Mouse (Mus musculus) liver (tissue): Measurements from ENCODE around the gene Lypd6.

Experiments
- DNase-seq: peaks from one replicate; pipeline ENCODE4 v3.0.0-alpha.2; 2020; ENCODE audit warnings: mixed read lengths

Gene Lypd6

DNA sequence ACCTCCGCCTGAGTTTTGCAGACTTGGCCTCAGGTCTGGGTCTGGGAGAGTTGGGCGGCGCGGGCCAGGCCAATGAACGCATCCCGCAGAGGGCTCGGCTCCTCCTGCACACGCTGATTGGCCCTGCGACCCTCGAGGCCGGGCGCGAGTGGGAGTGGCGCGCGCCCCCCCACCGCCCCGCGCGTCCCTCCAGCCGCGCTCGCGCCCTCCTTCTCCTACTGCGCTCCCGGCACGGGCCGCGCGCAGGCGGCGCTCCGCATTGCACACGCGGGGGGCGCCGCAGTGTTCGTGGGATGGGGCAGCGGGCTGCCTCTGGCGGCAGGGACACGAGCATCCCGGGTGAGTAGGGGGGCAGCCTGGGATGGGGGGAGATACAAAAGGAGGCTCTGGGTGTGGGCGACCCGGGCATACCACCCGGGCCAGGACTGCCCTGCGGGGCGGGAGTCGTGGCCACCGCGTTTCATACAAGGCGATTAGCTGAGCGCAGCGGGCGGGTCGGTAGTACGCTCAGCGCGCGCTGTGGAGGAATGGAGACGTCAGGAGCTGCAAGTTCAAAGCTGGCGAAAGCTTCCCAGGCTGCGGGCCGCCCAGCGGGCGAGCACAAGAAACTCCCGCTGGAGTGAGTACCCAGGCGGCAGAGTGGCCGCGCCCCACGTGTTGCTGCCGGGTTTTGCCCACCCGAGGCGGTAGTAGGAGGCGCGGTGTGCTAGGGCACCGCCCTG, at the start of gene Lypd6:
Lypd6 (plus strand) TSS at position 184 of the 722 bp plus-strand sequence.
- DNase-seq = peak; percentile 62

DNA sequence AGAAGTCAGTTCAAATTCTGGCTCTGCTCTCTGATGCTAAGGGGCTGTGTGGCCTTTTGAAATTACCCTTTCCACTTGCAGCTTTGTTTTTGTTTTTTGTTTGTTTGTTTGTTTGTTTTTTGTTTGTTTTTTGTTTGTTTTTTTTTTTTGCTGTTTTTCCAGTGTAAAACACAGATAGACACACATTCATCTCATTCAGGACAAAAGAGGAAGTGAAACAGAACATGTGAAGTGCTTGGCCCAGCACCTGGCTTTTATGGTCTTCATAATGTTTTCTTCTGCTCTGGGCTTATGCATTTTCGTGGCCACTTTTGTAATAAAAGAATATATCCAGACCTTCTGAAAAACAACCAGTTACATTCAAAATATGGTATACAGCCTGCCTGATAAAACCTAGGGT, 46.8 kb upstream of the Lypd6 start:
- DNase-seq = no peak

DNA sequence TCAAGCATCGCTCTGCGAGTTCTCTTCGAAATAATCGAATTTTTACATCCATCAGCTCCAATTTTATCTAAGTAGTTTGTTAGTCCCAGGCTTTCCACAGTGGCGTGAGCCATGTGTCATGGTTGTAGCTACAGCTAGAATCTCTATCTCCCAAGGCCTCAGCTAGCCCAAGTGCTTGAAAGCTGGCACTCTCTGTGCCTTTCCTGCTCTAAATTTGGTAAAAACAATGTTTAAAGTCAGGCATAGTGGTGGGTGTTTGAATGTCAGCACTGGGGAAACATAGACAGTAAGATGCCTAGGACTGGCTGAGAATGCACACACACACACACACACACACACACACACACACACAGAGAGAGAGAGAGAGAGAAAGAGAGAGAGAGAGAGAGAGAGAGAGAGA, 40.7 kb upstream of the Lypd6 start:
- no peak for DNase-seq

DNA sequence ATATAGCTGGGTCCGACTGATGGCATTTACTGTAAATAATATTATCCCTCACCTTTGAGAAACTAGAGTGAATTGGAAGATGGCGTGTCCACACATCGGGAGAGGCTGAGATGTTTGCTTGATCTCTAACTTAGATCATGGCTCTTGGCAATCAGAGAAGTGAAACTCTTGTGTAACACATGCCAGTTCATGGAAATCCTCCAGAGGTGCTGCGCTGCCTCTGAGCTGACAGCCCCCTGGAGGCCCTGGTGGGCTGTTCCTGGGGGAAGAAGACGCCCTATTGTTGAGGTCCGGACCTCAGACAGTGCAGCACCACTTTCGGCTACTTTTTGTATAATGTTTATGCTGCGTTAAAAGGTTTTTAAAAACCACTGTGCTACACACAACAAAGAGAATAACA, 37.3 kb upstream of the Lypd6 start:
- no peak for DNase-seq

DNA sequence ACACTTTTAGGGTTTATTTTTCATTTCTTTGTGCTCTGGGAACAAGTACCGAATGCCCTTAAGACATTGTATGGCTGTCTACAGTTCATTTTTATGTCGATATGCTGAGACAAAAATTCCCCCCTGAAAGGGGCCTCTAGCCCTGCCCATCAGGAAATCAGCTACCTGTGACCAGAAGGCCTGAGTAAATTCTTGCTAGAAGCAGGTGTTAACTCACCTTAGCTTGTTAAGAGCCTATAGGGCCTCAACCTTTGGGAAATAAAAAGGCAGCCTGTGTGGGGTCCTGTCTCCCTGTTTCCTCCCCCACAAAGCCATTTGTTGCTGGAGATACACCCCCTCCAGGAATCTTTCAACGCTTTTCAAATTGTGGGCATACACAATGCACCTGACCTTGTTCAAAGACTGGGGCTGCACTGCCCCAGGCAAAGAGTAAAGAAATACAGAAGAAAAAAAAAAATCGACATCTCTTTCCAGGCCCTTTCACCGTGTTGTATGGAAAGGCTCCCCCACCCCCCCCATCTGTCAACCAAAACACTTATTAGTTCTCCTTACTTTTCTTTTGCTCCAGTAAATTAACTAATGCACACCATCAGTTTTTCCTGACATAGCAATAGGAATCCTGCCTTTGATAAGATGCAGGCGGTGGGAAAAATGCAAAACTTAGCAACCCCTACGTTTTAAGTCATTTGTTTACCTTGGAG, 21.9 kb upstream of the Lypd6 start:
- DNase-seq = no peak

DNA sequence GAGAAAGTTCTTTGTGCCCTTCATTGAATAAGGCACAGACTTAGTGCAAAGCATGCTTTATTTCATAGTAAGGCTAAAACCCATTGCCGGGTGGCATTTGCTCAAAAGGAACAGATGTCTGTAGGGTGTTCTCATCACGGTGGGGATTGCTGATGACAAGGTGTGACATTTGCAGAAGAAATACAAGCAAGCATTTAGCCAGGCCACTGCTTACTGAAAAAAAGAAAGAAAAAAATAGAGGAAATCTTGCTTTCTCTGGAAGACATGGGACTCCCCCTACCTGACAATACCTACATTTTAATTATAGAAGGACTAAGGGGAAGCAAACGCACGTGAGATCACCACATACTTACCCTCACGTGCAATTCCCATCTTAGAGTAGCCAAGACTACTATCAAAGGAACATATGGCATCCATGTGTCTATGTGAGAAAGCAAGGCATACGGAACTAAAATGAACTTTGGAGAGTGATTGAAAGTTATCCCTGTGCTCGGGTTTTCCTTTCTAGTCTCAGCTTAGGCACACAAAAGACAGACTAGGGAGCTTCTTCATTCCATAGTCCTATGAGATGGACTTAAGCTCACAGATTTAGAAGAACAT, 21.3 kb upstream of the Lypd6 start:
- DNase-seq = no peak

DNA sequence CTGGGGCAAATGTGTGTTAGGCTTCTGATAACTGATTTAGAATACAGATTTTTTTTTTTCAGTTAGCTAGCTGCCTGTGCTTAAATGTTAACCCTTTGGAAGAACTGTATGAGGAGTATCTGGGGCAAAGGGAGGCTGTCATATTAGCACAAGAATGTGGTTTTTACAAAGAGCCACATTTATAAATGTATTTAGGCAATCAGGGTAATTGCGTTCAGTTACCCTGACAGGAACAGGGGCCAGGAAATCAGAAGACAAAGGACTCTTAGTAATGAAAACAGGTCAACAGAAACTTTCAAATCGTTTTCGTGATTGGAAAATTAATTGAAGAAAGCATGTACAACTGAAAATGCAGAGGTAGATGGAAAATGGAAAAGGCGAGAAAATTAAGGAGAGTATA, 20.4 kb upstream of the Lypd6 start:
- no peak for DNase-seq

DNA sequence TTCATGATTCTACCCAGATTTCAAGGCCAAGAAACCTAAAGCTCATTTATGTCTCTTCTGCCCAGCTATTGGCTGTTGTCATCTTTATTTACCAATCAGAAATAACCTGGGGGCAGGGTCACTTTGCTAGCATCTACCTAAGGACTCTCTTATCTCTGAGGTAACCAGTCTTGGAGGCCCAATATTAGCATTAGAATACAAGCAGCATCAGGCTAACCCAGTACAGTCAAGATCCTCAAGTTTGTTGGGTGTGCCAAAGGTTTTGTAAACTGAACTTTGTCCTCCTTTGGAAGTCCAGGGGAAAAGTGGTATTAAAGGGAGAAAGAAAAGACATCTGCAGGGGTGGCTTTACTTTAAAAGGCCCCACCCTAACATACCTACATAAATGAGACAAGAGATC, 17.8 kb upstream of the Lypd6 start:
- DNase-seq = no peak

DNA sequence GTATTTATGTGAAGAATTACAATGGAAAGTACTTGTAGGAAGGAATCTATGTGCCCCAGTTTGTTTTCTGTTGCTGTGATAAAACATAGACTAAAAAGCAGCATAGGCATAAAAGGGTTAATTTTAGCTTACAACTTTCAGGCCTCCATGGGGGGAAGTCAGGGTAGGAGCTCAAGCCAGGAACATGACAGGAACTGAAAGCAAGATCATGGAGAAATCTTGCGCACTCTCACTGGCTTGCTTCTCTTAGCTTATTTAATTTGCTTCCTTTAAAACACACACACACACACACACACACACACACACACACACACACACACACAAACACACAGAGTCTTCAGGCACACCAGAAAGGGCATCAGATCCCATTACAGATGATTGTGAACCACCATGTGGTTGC, 12.3 kb upstream of the Lypd6 start:
- no peak for DNase-seq

DNA sequence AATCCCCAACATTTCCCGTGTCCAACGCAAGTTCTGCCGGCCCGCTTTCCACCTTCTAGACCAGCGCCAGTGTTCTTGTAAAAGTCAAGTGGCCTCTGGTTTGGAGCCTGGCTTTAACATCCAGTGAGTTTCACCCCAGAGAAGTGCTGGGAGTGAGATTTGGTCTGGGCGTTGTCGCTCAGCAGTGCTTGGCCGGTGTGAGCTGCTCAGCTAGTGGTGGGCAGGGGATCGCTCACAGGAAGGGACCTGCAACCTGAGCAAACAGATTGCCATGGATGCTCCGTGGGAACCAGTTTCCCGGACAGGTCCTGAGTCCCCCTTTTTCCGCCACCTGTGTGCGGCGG, 355 bp upstream of the Lypd6 start:
- DNase-seq = no peak

DNA sequence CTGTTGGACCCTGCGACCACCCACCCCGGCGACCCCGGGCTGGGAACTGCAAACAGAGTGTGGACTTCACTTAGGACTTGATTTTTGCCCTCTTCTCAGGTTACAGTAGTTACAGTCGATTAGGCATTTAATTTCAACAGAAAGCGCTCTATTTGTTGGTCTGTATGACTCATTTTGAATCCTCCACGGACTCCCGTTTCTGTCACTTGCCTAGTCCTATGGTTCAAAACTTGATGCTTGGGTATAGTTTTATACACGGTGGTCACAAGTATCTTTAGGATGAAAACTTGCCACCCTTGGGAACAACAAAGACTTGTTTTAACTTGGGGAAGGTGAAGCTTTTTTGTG, 713 bp downstream of the Lypd6 start:
- DNase-seq = no peak

DNA sequence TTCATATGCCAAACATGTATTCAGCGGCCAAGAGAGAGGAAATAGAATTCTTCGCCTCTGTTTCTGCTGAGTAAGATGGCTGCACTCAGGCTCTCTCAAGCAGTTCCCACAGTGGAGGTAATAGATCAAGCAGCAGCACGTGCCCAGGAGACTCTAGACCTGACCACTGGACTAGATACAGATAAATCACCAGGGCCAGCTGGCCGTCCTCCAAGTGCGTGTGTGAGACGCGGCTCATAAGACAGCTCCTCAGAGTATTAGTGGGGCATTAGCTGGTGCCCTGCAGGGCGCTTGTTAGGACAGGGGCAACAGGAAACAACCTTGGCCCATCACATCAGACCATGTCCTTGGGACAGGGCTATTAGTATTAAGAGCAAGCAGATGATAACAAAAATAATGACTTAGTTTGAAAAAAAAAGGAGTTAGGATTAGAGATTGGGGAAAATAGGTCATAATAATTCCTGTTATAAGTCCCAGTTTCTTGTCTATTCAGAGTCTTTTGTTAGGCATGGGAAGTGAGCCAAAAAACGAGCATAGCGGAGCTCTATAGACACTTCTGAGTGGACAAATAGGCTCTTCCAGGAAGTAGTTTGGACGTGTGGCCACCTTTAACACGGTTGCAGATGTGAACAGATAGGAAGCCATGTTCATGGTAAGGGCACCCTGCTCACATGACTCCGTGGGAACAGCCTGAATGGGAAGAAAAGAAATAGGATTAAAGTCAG, 3.5 kb downstream of the Lypd6 start:
- DNase-seq = no peak

DNA sequence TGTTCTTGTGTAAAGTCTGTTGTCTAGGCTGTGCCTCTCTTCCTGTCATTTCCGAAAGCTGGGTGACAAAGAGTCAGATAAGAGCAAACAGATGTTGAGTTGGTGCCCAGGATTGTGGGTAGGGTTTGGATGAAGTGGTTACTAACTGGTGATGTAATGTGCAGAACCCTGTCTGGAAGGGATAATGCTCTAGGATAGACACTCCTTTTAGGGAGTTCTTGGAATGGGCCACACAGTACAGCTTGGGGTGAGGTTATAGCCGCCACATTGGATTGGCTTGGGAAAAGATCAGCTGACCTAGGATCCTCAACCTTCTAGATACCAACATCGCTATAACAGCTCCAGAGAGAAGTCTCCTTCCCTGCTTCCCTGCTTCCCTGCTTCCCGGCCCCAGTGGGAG, 5.9 kb downstream of the Lypd6 start:
- DNase-seq = no peak

DNA sequence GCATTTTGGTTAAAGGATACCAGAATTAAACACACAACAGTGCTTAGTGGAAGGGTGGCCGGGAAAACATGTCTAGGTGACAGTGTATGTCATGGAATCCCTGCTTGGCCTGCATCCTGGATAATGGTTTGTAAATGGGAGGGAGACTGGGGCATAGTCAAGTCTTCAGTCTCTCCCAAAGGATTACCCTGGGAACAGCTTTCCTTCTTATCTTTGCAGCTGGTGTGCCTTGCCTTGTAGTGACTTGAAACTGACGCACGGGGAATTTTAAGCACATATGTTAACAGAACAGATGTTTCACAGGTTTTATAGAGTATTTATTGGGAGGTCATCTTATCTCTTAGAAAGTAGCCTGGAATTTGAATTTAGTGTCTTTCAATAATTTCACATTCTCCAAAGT, 18.5 kb downstream of the Lypd6 start:
- DNase-seq = no peak

DNA sequence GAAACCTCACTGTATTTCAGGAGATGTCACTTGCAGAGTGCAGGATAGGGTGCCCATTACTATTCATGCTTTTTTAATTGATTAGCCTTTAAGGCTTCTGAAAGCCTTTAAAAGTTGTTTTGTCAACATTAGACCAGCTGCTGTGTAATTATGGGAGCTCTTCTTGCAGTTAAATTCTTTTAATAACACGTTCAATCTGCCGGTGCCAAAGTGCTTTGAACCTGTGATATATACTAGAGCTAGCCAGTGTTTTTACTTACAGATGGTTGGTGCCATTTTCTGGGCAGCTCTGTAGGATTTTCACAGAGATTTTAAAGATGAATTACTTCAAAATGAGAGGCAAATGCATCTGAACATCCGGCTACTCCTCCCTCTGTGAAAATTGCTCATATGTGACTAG, 21.5 kb downstream of the Lypd6 start:
- no peak for DNase-seq

DNA sequence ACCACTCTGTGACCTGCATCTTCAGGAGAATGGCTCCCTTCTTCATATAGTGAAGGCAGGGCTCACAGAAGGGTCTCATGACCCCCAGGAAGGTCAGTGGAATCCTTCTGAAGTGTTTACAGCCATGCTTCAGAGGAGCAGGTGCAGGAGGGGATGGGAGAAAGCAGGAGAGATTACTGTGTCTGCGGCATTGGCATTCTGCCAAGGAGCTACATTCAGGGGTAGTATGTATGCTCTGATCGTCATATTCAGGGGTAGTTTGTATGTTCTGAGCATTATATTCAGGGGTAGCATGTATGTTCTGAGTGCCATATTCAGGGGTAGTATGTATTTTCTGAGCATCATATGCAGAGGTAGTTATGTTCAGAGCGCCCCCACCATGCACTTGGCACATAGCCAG, 30.1 kb downstream of the Lypd6 start:
- no peak for DNase-seq

DNA sequence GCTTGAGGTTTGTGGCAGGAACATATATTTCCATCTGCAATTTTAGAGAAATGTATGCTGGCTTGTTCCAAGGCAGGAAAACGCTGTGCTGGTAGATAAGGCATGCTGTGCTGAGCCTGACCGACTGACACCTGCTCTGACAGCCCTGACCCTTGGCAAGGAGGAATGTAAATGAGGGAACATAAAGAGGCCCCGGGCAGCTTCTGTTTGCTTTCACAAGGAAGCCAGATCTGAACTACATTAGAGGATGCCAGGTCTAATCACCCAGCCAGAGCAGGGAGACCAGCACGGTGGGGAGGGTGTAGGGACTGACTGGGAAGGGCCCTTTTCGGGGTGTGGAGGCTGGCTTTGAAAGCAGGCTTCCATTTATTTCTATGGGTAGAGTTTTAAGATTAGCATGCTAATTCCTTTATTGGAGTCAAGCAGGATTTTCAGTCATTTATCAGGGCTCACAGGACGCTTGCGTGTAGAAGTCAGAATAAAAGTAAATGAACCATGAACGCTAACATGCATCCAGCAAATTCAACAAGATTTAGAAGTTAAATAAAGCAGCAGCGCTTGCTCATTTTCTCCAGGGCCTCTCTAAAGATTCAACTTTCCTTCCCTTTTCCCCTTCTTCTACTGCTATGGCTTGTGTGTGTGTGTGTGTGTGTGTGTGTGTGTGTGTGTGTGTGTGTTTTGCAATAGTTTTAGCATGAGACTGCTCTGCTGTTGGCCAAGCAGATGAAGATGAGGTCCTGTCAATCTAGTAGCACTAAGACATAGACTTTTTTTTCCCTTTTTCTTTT, 34.3 kb downstream of the Lypd6 start:
- DNase-seq = peak; percentile 18

DNA sequence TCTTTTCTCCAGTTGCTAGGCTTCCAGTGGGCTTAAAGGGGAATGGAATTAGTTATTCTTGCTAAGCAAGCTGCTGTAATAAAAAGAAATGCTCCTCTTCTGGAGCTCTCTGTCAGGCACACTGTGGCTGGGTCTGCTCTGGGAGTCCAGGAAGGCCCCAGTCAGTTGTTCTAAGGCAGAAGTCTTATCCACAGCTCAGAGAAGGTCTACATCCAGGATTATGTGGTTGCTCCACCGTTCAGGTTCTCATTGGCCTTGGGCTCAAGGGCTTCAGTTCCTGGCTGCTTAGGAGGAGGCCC, 34.9 kb downstream of the Lypd6 start:
- no peak for DNase-seq

DNA sequence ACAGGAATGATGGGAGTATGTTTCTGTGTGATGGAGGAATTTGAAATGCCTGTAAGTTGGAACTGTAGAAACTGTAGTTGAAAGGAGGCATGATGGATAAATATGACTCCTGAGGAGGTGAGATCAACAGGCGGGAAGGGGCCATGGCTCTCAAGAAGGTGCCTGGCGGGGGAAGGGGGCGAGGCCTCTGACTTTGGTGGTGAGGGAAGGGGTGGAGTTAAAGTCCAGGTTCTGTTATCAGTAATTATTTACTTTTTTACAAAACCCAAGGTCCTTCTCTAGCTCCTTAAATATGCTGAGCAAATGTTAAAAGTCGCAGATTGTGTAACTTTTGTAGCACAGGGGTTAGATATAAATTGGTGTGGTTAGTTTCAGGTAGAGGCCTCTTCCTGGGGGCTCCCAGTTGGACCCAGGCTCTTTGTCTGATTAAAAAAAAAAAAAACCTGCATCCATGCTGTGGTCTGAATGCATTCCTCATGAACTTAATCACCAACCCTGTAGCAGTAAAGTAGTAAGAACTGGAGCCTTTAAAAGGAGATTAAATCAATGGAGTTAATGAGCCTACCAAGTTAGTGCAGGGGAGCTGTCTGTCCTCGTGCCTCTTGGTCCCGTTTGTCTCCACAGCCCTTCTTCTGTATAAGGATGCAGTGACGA, 37.7 kb downstream of the Lypd6 start:
- DNase-seq = no peak

DNA sequence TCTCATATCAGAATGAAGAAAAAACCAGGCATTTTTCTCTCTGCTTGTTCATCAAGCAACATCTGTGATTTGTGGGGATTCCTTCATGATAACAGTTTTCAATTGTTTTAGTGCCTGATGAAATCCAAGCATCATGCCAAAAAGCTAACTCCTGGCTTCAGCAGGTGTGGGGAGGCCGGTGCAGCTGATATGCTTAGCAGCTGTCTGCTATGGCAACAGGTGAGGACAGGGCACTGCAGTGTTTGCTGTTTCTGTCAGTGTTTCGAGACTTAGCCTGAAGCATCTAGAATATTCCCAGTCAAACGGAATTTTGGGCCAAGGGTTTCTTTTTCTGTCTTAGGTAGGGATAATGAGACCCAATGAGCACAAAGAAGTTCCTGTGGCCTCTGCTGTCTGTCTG, 39.4 kb downstream of the Lypd6 start:
- no peak for DNase-seq

DNA sequence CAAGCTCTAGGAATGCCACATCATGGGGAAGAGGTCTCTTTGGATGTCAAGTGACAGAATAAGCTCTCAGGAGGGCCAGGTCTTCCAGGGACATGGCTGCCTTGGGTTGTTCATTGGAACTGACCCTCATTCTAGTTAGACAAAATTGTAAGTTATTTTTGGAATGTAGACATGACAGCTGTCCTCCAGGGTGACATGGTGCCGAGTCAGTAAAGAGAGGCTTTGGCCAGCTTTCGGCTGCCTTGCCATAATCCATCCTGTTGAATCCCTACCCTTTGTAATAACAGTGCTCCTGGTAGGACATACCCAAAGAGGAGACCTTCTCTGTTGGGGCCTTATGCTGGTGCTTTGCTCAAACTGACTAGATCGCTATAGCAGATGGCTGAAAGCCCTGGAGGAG, 39.8 kb downstream of the Lypd6 start:
- no peak for DNase-seq

DNA sequence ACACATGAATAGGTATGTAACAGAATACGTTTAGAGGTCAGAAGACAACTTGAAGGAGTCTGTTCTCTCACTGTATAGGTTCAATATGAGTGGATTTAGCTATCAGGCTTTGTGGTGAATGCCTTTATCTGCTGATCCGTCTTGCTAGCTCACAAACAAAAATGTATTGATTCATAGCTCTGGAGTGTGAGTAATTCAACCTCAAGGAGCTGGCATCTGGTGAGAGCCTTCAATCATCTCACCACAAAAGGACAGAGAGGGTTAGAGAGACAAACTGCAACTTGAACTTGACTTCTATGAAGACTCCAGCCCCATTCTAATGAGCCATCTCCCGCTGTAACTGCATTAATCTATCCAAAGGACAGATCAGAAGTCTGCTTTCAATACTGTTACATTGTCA, 40.6 kb downstream of the Lypd6 start:
- DNase-seq = no peak

DNA sequence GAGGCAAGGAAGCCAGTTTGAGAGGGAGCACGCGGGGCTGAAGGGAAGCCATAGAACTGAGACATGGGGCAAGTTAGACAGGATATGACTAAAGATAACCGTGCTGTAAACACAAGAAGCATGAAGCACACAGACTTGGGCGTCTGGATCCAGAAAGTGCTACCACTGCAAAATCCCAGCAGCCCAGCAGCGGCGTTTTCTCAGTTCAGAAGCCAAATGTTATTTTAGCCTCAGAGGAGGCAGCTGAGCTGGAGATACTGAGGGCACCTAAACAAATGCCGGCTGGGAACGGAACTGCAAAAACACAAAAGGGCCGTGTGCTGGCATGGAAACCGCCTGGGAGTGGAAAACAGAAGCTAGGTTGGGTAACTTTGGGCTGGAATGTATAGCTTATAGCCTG, 43.9 kb downstream of the Lypd6 start:
- peak; percentile 17 for DNase-seq
